Mouse (Mus musculus) stomach, embryonic 14.5 days (tissue): ENCODE measurements around the gene Ap5z1. TPM values are rescaled to one million over a fixed set of nuclear protein-coding genes. Genes with fewer than 3 reads are reported as not detected.

Experiments
- ATAC-seq: fragments of 200-750 bp; cut with Nextera tagmentation; 2 replicates; pipeline ENCODE4 v1.8.0; 2017; ENCODE audit warnings: low read depth, moderate TSS enrichment; ENCODE audit not compliant: insufficient number of reproducible peaks, insufficient read depth, low FRiP score
- H3K27ac ChIP-seq: fragments of 300-500 bp; sonication (generic); 2 replicates; pipeline ENCODE4 v1.5.1; 2014; ENCODE audit warnings: mild to moderate bottlenecking, low read length, moderate library complexity, mixed read lengths
- H3K27me3 ChIP-seq: fragments of 300-500 bp; sonication (generic); 2 replicates; pipeline ENCODE4 v1.6.1; 2014; ENCODE audit warnings: low read length, control low read depth, mixed read lengths; ENCODE audit not compliant: control insufficient read depth, insufficient read depth
- H3K36me3 ChIP-seq: fragments of 300-500 bp; sonication (generic); 2 replicates; pipeline ENCODE4 v1.6.1; 2014; ENCODE audit warnings: mild to moderate bottlenecking, control low read depth, low read length, moderate library complexity, mixed read lengths; ENCODE audit not compliant: control insufficient read depth, insufficient read depth
- H3K4me1 ChIP-seq: fragments of 300-500 bp; sonication (generic); 2 replicates; pipeline ENCODE4 v1.6.1; 2014; ENCODE audit warnings: low read length, control low read depth, mixed read lengths; ENCODE audit not compliant: control insufficient read depth, insufficient read depth
- H3K4me2 ChIP-seq: fragments of 300-500 bp; sonication (generic); replicated peaks from 2 replicates; pipeline ENCODE4 v1.6.1; 2014; ENCODE audit warnings: low read depth, low read length, control low read depth
- H3K4me3 ChIP-seq: fragments of 300-500 bp; sonication (generic); 2 replicates; pipeline ENCODE4 v1.5.1; 2014; ENCODE audit warnings: low read depth, low read length, control low read depth
- H3K9ac ChIP-seq: fragments of 300-500 bp; sonication (generic); replicated peaks from 2 replicates; pipeline ENCODE4 v1.6.1; 2014; ENCODE audit warnings: low read depth, mild to moderate bottlenecking, control low read depth, low read length, moderate library complexity, mixed read lengths
- H3K9me3 ChIP-seq: fragments of 300-500 bp; sonication (generic); 2 replicates; pipeline ENCODE4 v1.6.1; 2016; ENCODE audit warnings: low read depth, low read length, control low read depth; ENCODE audit not compliant: control insufficient read depth
- WGBS: fragments of 180-500 bp; shearing (Covaris S2); extraction: QIAGEN DNeasy Blood & Tissue Kit; methylation state at CpG from one replicate; pipeline ENCODE4 v1.1.7; 2014; 5-methylcytosine and 5-hydroxymethylcytosine counted together
- polyA plus RNA-seq: library from polyadenylated mRNA; unstranded; fragments of >200 nt; fragmentation: Nextera tagmentation; extraction: Ambion mirVana; gene quantifications from 2 replicates; pipeline ENCODE4 v1.2.1, GENCODE M21; 2014

The Ap5z1 gene
- polyA plus RNA-seq, 1 experiment from 2014 or later, result 11.0 TPM

GRCm38 (mm10) chr5:142482512-142482911 is 18.8 kb downstream of the Ap5z1 start:
- Histone ChIP-seq H3K9ac (no peak overlapping the region), H3K4me3 (no peak overlapping the region), H3K27me3 (no peaks in the 10 kb centered on the region), H3K9me3 (no peaks in the 10 kb centered on the region), H3K4me1 (no peaks in the 10 kb centered on the region), H3K36me3 (no peaks in the 10 kb centered on the region), H3K27ac (no peak overlapping the region), H3K4me2 (no peak overlapping the region)
- 66% methylated on average over 2 of the region's 2 CpGs for WGBS
- no peak for ATAC-seq

- H3K4me2 ChIP-seq, result no peak overlapping the region
- no peaks in the 10 kb centered on the region for H3K4me1 ChIP-seq
- H3K9me3 ChIP-seq, result no peaks in the 10 kb centered on the region
- 92% methylated on average over 5 of the region's 5 CpGs for WGBS
- H3K9ac ChIP-seq, result no peak overlapping the region
- no peak overlapping the region for H3K27ac ChIP-seq
- H3K27me3 ChIP-seq, result no peaks in the 10 kb centered on the region
- H3K36me3 ChIP-seq, result no peaks in the 10 kb centered on the region
- no peak overlapping the region for H3K4me3 ChIP-seq
- no peak for ATAC-seq
Measured at GRCm38 (mm10) chr5:142483581-142483980, 19.8 kb downstream of the Ap5z1 start.

- Histone ChIP-seq H3K9ac (no peak overlapping the region), H3K4me2 (no peak overlapping the region), H3K9me3 (no peaks in the 10 kb centered on the region), H3K36me3 (no peaks in the 10 kb centered on the region), H3K4me3 (no peak overlapping the region), H3K27ac (no peak overlapping the region), H3K27me3 (no peaks in the 10 kb centered on the region), H3K4me1 (no peaks in the 10 kb centered on the region)
- ATAC-seq, result no peak
- WGBS, result 48% methylated on average over 9 of the region's 9 CpGs
Measured at GRCm38 (mm10) chr5:142486654-142487053, 22.9 kb downstream of the Ap5z1 start.

GRCm38 (mm10) chr5:142489955-142490707 is 26.4 kb downstream of the Ap5z1 start:
- WGBS, result 71% methylated on average over 9 of the region's 9 CpGs
- H3K4me1 ChIP-seq, result no peaks in the 10 kb centered on the region
- no peak overlapping the region for H3K9ac ChIP-seq
- no peaks in the 10 kb centered on the region for H3K36me3 ChIP-seq
- no peak overlapping the region for H3K4me3 ChIP-seq
- H3K27me3 ChIP-seq, result no peaks in the 10 kb centered on the region
- H3K27ac ChIP-seq, result no peak overlapping the region
- no peaks in the 10 kb centered on the region for H3K9me3 ChIP-seq
- no peak for ATAC-seq
- no peak overlapping the region for H3K4me2 ChIP-seq

GRCm38 (mm10) chr5:142493307-142493706 is 29.6 kb downstream of the Ap5z1 start:
- no peak overlapping the region for H3K4me2 ChIP-seq
- no peak overlapping the region for H3K4me3 ChIP-seq
- no peaks in the 10 kb centered on the region for H3K36me3 ChIP-seq
- H3K9ac ChIP-seq, result no peak overlapping the region
- H3K27me3 ChIP-seq, result no peaks in the 10 kb centered on the region
- H3K9me3 ChIP-seq, result no peaks in the 10 kb centered on the region
- WGBS, result 84% methylated on average over 3 of the region's 3 CpGs
- no peak for ATAC-seq
- H3K27ac ChIP-seq, result no peak overlapping the region
- H3K4me1 ChIP-seq, result no peaks in the 10 kb centered on the region

GRCm38 (mm10) chr5:142495321-142496096 is 31.8 kb downstream of the Ap5z1 start:
- whole genome bisulfite sequencing, result 59% methylated on average over 14 of the region's 14 CpGs
- Histone ChIP-seq H3K4me3 (no peak overlapping the region), H3K4me1 (no peaks in the 10 kb centered on the region), H3K36me3 (no peaks in the 10 kb centered on the region), H3K27ac (no peak overlapping the region), H3K9ac (no peak overlapping the region), H3K27me3 (no peaks in the 10 kb centered on the region), H3K9me3 (no peaks in the 10 kb centered on the region), H3K4me2 (no peak overlapping the region)
- 0 out of 2 replicates have a peak, but pooled peaks have one; percentile 12 for ATAC-seq

GRCm38 (mm10) chr5:142498964-142499363 is 35.2 kb downstream of the Ap5z1 start:
- Histone ChIP-seq H3K36me3 (no peaks in the 10 kb centered on the region), H3K9ac (no peak overlapping the region), H3K27ac (no peak overlapping the region), H3K4me3 (no peak overlapping the region), H3K4me2 (no peak overlapping the region), H3K27me3 (no peaks in the 10 kb centered on the region), H3K4me1 (peaks cover 3% of the 10 kb centered on the region; the same call in 1 of the 2 replicates), H3K9me3 (no peaks in the 10 kb centered on the region)
- WGBS, result 52% methylated on average over 3 of the region's 3 CpGs
- ATAC-seq, result no peak

- no peak overlapping the region for H3K9ac ChIP-seq
- H3K4me2 ChIP-seq, result no peak overlapping the region
Measured at GRCm38 (mm10) chr5:142500918-142501317, 37.2 kb downstream of the Ap5z1 start.

More at GRCm38 (mm10) chr5:142500918-142501317, 37.2 kb downstream of the Ap5z1 start:
- no peaks in the 10 kb centered on the region for H3K27me3 ChIP-seq
- H3K4me1 ChIP-seq, result peaks cover 3% of the 10 kb centered on the region; the same call in 1 of the 2 replicates
- H3K36me3 ChIP-seq, result no peaks in the 10 kb centered on the region
- 0 out of 2 replicates have a peak, but pooled peaks have one; percentile 26 for ATAC-seq
- no peak overlapping the region for H3K27ac ChIP-seq
- H3K9me3 ChIP-seq, result no peaks in the 10 kb centered on the region
- no peak overlapping the region for H3K4me3 ChIP-seq
- WGBS, result 70% methylated on average over 10 of the region's 10 CpGs
